Mouse (Mus musculus): ENCODE data around the gene Mcrs1. TPM values are rescaled to one million over a fixed set of nuclear protein-coding genes. Genes with fewer than 3 reads are reported as not detected.

Mcrs1 gene
- polyA plus RNA-seq, 1 experiment: 99.1 TPM

- Histone ChIP-seq H3K4me2 (ENCODE audit: low read depth) (no peak overlapping the region), H3K79me2 (ENCODE audit: control insufficient read depth, insufficient read depth) (no peaks in the 10 kb centered on the region), H3K36me3 (ENCODE audit: control insufficient read depth, insufficient read depth) (peaks cover 40% of the 10 kb centered on the region), H3ac (ENCODE audit: control insufficient read depth, insufficient read length) (no peak overlapping the region), H3K4me3 (no peak overlapping the region), H3K27me3 (ENCODE audit: control insufficient read depth, insufficient read depth, insufficient read length) (no peaks in the 10 kb centered on the region)
- TF ChIP-seq E2F4 (IDR thresholded peaks at IDR 0.05; ENCODE audit: insufficient read depth) (no peak), SRF (IDR thresholded peaks at IDR 0.05; ENCODE audit: control insufficient read depth, insufficient read length, low read depth) (no peak), TCF3 (IDR thresholded peaks at IDR 0.05; ENCODE audit: insufficient read length, low read depth) (no peak), MYOG (IDR thresholded peaks at IDR 0.05; ENCODE audit: control insufficient read depth in 1 of 3, insufficient read depth in 1 of 3, insufficient read length in 2 of 3, low read depth in 2 of 3) (no peak), POLR2A (IDR thresholded peaks at IDR 0.05; ENCODE audit: insufficient read length, low read depth) (no peak), TCF12 (IDR thresholded peaks at IDR 0.05; ENCODE audit: insufficient read depth, poor library complexity, severe bottlenecking) (no peak), POLR2AphosphoS2 (IDR thresholded peaks at IDR 0.05; ENCODE audit: insufficient read length, low read depth) (no peak), MAX (IDR thresholded peaks at IDR 0.05; ENCODE audit: low read depth) (no peak), USF1 (IDR thresholded peaks at IDR 0.05; ENCODE audit: low read depth) (no peak)
Measured at GRCm38 (mm10) chr15:99195043-99195442, 56.7 kb downstream of the Mcrs1 start.

- H3K27me3 ChIP-seq (ENCODE audit: control insufficient read depth, insufficient read depth, insufficient read length): no peaks in the 10 kb centered on the region
- H3ac ChIP-seq (ENCODE audit: control insufficient read depth, insufficient read length): no peak overlapping the region
- TF ChIP-seq E2F4 (IDR thresholded peaks at IDR 0.05; ENCODE audit: insufficient read depth) (no peak), TCF12 (IDR thresholded peaks at IDR 0.05; ENCODE audit: insufficient read depth, poor library complexity, severe bottlenecking) (no peak), POLR2AphosphoS2 (IDR thresholded peaks at IDR 0.05; ENCODE audit: insufficient read length, low read depth) (no peak), MYOD1 (IDR thresholded peaks at IDR 0.05; ENCODE audit: control insufficient read depth in 1 of 3, insufficient read length in 2 of 3, low read depth in 2 of 3) (no peak), MAX (IDR thresholded peaks at IDR 0.05; ENCODE audit: low read depth) (no peak), USF1 (IDR thresholded peaks at IDR 0.05; ENCODE audit: low read depth) (no peak), SRF (IDR thresholded peaks at IDR 0.05; ENCODE audit: control insufficient read depth, insufficient read length, low read depth) (no peak), REST (IDR thresholded peaks at IDR 0.05; ENCODE audit: insufficient read depth, insufficient read length) (no peak), MYOG (IDR thresholded peaks at IDR 0.05; ENCODE audit: control insufficient read depth in 1 of 3, insufficient read depth in 1 of 3, insufficient read length in 2 of 3, low read depth in 2 of 3) (no peak)
- H3K79me2 ChIP-seq (ENCODE audit: control insufficient read depth, insufficient read depth): no peaks in the 10 kb centered on the region
- H3K36me3 ChIP-seq (ENCODE audit: control insufficient read depth, insufficient read depth): peaks cover 34% of the 10 kb centered on the region
- H3K4me2 ChIP-seq (ENCODE audit: low read depth): no peak overlapping the region
- no peak overlapping the region for H3K4me3 ChIP-seq
Measured at GRCm38 (mm10) chr15:99194358-99194757, 57.4 kb downstream of the Mcrs1 start.

Other genes starting within 250 kb of the Mcrs1 start
- 462 TPM for gene Tuba1c, start 222.1 kb downstream of the Mcrs1 start, polyA plus RNA-seq (2012; fragmentation: generic; extraction: Trizol)
- gene Prph, start 196.8 kb downstream of the Mcrs1 start, polyA plus RNA-seq (2012; fragmentation: generic; extraction: Trizol): 0.98 TPM
- 18.6 TPM for gene Troap, start 177.4 kb downstream of the Mcrs1 start, polyA plus RNA-seq (2012; fragmentation: generic; extraction: Trizol)
- gene C1ql4, start 164.1 kb downstream of the Mcrs1 start, polyA plus RNA-seq (2012; fragmentation: generic; extraction: Trizol): 0.10 TPM
- 0.78 TPM for gene Dnajc22, start 158.8 kb downstream of the Mcrs1 start, polyA plus RNA-seq (2012; fragmentation: generic; extraction: Trizol)
- 39.1 TPM for gene Spats2, start 126.0 kb downstream of the Mcrs1 start, polyA plus RNA-seq (2012; fragmentation: generic; extraction: Trizol)
- 0.17 TPM for gene Kcnh3, start 27.1 kb downstream of the Mcrs1 start, polyA plus RNA-seq (2012; fragmentation: generic; extraction: Trizol)
- 59.7 TPM for gene Prpf40b, start 43.1 kb upstream of the Mcrs1 start, polyA plus RNA-seq (2012; fragmentation: generic; extraction: Trizol)
- 0.06 TPM for gene Fam186b, start 43.9 kb upstream of the Mcrs1 start, polyA plus RNA-seq (2012; fragmentation: generic; extraction: Trizol)
- 62.6 TPM for gene Fmnl3, start 118.5 kb upstream of the Mcrs1 start, polyA plus RNA-seq (2012; fragmentation: generic; extraction: Trizol)
- 691 TPM for gene Tmbim6, start 140.9 kb upstream of the Mcrs1 start, polyA plus RNA-seq (2012; fragmentation: generic; extraction: Trizol)
- gene Nckap5l, start 205.8 kb upstream of the Mcrs1 start, polyA plus RNA-seq (2012; fragmentation: generic; extraction: Trizol): 40.9 TPM
- 11.8 TPM for gene Bcdin3d, start 222.8 kb upstream of the Mcrs1 start, polyA plus RNA-seq (2012; fragmentation: generic; extraction: Trizol)